Mouse (Mus musculus) common myeloid progenitor, adult 5-6 weeks (primary cell): ENCODE measurements around the gene Fer1l4. TPM values are rescaled to one million over a fixed set of nuclear protein-coding genes. Genes with fewer than 3 reads are reported as not detected.
A peak's percentile ranks its signal among the peaks of the same experiment; 100 is the strongest.

Source experiments
- ATAC-seq: replicated peaks from 2 replicates; pipeline ENCODE4 v1.8.0; 2016; ENCODE audit warnings: low read depth, mild to moderate bottlenecking, moderate TSS enrichment, inconsistent platforms; ENCODE audit not compliant: poor library complexity, severe bottlenecking
- total RNA-seq: library from RNA; stranded (forward); fragments of 200-1000, 187-1606 nt; gene quantifications from 2 replicates; pipeline ENCODE4 v1.2.3, GENCODE M21; 2017

Fer1l4 gene
- total RNA-seq, 1 experiment from 2014 or later = not detected

DNA sequence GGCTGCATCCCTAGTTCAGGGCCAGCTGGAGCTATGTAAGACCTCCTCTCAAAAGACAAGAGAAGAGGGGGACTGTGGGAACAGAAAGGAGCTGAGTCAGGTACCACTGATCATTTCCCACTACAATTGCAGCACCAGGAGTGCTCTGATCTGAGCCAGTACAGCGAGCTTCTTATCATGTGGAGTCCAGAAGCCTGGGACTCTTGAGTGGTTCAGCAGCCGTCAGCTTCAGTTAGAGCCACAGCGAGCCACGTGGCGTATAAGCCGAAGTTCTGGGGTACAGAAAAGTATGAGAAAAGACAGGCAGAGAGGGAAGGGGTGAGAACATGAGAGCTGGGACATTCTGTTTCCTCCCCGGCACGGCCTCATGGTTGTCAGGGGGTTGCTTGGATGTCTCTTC, 31.5 kb downstream of the Fer1l4 start:
- ATAC-seq = 0 out of 2 replicates have a peak, but pooled peaks have one; percentile 16

DNA sequence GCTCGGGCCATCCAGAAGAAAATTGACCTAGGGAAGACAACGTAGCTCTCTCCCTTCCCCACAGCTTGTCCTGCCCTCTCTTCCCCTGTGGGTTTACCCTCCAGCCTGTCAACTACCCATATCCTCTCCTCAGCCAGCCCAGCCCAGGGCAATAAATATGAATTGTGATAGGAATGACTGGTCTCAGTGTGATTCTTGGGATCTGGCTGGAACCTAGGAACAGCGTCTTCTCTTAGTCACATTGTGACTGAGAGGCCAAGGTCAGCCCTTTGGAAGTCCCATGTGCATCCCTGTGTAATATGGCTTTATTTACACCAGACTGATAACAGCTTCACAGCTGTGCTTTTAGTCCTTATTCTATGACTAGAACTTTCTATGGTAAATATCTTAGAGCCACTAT, 34.6 kb downstream of the Fer1l4 start:
- no peak for ATAC-seq

- peak; percentile 99 for ATAC-seq
Observed at GRCm38 (mm10) chr2:156007888-156008532, 44.7 kb downstream of the Fer1l4 start, which contains the start of the genes 6430550D23Rik and Ergic3. TSS of gene 6430550D23Rik (minus strand) at chr2:156007977. TSS of gene Ergic3 (plus strand) at chr2:156008045.

GRCm38 (mm10) chr2:156005393-156005792, 47.4 kb downstream of the Fer1l4 start:
- no peak for ATAC-seq

DNA sequence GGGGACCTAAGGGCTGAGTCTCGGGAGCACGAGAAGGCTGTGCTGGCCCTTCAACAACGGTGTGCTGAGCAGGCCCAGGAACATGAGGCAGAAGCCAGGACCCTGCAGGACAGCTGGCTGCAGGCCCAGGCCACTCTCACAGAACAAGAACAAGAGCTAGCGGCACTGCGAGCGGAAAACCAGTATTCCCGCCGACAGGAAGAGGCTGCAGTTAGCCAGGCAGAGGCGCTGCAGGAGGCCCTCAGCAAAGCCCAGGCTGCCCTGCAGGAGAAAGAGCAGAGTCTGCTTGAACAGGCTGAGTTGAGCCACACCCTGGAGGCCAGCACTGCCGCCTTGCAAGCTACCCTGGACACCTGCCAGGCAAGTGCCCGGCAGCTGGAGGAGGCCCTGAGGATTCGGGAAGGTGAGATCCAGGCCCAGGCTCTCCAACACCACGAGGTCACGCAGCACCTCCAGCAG, 60.9 kb downstream of the Fer1l4 start:
- no peak for ATAC-seq

GRCm38 (mm10) chr2:155991151-155991550, 61.6 kb downstream of the Fer1l4 start:
- no peak for ATAC-seq

DNA sequence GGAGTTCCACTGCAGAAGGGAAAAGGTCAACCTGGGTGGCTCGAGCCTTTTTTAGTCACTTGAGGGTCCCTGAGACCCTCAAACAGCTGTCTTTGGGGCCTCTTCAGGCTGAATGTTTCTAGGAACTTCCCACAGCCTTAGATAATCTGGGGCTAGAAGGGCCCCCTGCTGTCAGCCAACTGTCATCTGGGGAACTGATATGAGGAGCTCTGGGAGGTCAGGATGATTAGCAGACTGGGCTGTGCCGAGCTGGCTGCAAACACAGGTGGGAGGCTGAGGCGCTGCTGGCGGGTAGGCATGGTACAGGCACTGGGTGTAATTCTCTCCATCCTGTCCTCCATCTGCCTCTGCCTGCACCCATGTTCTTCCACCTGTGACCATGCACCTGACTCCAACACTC, 63.7 kb downstream of the Fer1l4 start:
- ATAC-seq = peak; percentile 65; the same call in 1 of the 2 replicates

- no peak for ATAC-seq
Observed at GRCm38 (mm10) chr2:155987131-155987530, 65.6 kb downstream of the Fer1l4 start.

- no peak for ATAC-seq
Observed at GRCm38 (mm10) chr2:155985776-155986175, 67.0 kb downstream of the Fer1l4 start.

GRCm38 (mm10) chr2:155979328-155979991, 73.3 kb downstream of the Fer1l4 start:
- ATAC-seq = peak; percentile 99

DNA sequence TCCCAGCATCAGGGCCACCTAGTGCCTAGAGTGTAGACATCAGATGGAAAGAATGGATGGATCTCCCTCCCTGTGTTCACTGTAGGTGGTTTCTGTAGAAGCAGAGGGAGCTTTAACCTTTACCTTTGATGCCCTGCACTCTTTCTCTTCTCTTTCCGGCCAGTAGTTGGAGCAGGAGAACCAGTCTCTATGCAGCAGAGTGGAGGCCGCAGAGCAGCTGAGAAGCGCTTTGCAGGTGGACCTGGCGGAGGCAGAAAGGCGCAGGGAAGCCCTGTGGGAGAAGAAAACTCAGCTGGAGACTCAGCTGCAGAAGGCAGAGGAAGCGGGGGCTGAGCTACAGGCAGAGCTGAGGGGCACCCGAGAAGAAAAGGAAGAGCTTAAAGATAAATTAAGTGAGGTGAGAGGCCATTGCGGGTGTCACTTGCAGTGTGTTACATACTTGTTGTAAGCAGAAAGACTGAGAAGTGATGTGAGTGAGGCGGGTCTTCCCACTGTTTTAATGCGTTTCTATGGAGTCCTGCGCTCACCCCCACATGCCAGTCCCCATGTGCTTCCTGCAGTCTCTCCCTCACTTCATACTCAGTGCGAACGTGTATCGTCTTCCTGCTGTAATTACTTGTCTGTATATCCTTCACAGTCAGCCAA, 78.5 kb downstream of the Fer1l4 start:
- ATAC-seq = no peak

GRCm38 (mm10) chr2:155973348-155973747, 79.4 kb downstream of the Fer1l4 start:
- ATAC-seq = no peak

Other genes with a start within 250 kb of the Fer1l4 start
- 12.5 and 15.3 TPM in 2 replicates for gene BC029722, start 233.5 kb downstream of the Fer1l4 start, total RNA-seq
- gene Eif6, start 226.0 kb downstream of the Fer1l4 start, total RNA-seq = 49.4 and 83.3 TPM in 2 replicates
- not detected in 2 replicates for gene Fam83c, start 218.1 kb downstream of the Fer1l4 start, total RNA-seq
- 58.5 and 105 TPM in 2 replicates for gene Uqcc1, start 122.6 kb downstream of the Fer1l4 start, total RNA-seq
- not detected in 2 replicates for gene Gm15557, start 112.2 kb downstream of the Fer1l4 start, total RNA-seq
- not detected in 2 replicates for gene Gdf5, start 107.6 kb downstream of the Fer1l4 start, total RNA-seq
- 36.6 and 46.4 TPM in 2 replicates for gene Cep250, start 96.5 kb downstream of the Fer1l4 start, total RNA-seq
- gene 6430550D23Rik, start 45.0 kb downstream of the Fer1l4 start, total RNA-seq = 4.3 TPM in 1 of 2 replicates, not detected in the other
- gene Ergic3, start 44.9 kb downstream of the Fer1l4 start, total RNA-seq = 55.3 and 84.7 TPM in 2 replicates
- 2.4 and 2.6 TPM in 2 replicates for gene Spag4, start 12.2 kb upstream of the Fer1l4 start, total RNA-seq
- gene Cpne1, start 59.0 kb upstream of the Fer1l4 start, total RNA-seq = 19.7 and 22.7 TPM in 2 replicates
- gene Rbm12, start 59.0 kb upstream of the Fer1l4 start, total RNA-seq = 41.2 and 51.7 TPM in 2 replicates
- 32.1 and 33.0 TPM in 2 replicates for gene Gm28036, start 74.1 kb upstream of the Fer1l4 start, total RNA-seq
- 15.8 and 28.5 TPM in 2 replicates for gene Romo1, start 91.1 kb upstream of the Fer1l4 start, total RNA-seq
- 43.2 and 47.0 TPM in 2 replicates for gene Nfs1, start 91.2 kb upstream of the Fer1l4 start, total RNA-seq
- gene Rbm39, start 127.3 kb upstream of the Fer1l4 start, total RNA-seq = 689 and 779 TPM in 2 replicates
- 75.0 and 79.0 TPM in 2 replicates for gene Phf20, start 143.5 kb upstream of the Fer1l4 start, total RNA-seq